Mouse (Mus musculus) G1E (cell line): ENCODE measurements around the gene Jmy. TPM values are rescaled to one million over a fixed set of nuclear protein-coding genes. Genes with fewer than 3 reads are reported as not detected.

Experiments used
- ATAC-seq: 2 replicates; pipeline ENCODE4 v1.8.0; 2016; ENCODE audit warnings: mild to moderate bottlenecking; ENCODE audit not compliant: insufficient number of reproducible peaks, poor library complexity, low FRiP score, severe bottlenecking; ENCODE audit errors: extremely low read depth
- DNase-seq: peaks from one replicate; pipeline ENCODE4 v3.0.0; 2012; ENCODE audit warnings: low spot score
- H3K27me3 ChIP-seq: 2 replicates; pipeline ENCODE4 v1.6.1; 2012; ENCODE audit warnings: mild to moderate bottlenecking, low read length, inconsistent platforms; ENCODE audit not compliant: insufficient read depth
- H3K36me3 ChIP-seq: replicated peaks from 2 replicates; pipeline ENCODE3; 2012; ENCODE audit warnings: mild to moderate bottlenecking, inconsistent platforms
- H3K4me1 ChIP-seq: 2 replicates; pipeline ENCODE4 v1.6.1; 2012; ENCODE audit warnings: low read depth, low read length, inconsistent platforms, mixed read lengths; ENCODE audit not compliant: insufficient read depth
- H3K4me3 ChIP-seq: 2 replicates; pipeline ENCODE4 v1.5.1; 2012; ENCODE audit warnings: low read depth, mild to moderate bottlenecking, inconsistent platforms, low read length, moderate library complexity, mixed read lengths
- H3K9me3 ChIP-seq: replicated peaks from 2 replicates; pipeline ENCODE4 v1.6.1; 2012; ENCODE audit warnings: inconsistent platforms
- CTCF ChIP-seq: IDR thresholded peaks from 2 replicates; pipeline ENCODE4 v1.5.1; 2012; ENCODE audit warnings: low read depth, low read length, inconsistent platforms, mixed read lengths
- GATA1 ChIP-seq: IDR thresholded peaks from 2 replicates; pipeline ENCODE4 v1.6.1; 2012; ENCODE audit warnings: borderline replicate concordance, low read length, inconsistent platforms, mixed read lengths
- GATA2 ChIP-seq: IDR thresholded peaks from 2 replicates; pipeline ENCODE4 v1.6.1; 2012; ENCODE audit warnings: low read depth, low read length, inconsistent platforms, borderline replicate concordance
- POLR2AphosphoS5 ChIP-seq: IDR thresholded peaks from 2 replicates; pipeline ENCODE4 v1.6.1; 2012; ENCODE audit warnings: low read depth, low read length, inconsistent platforms; ENCODE audit not compliant: insufficient replicate concordance
- TAL1 ChIP-seq: conservative IDR thresholded peaks from 2 replicates; pipeline ENCODE4 v1.6.1; 2012; ENCODE audit warnings: low read depth, low read length, inconsistent platforms, mixed read lengths
- polyA plus RNA-seq: library from polyadenylated mRNA; stranded (reverse); fragments of >175 nt; gene quantifications from 2 replicates; pipeline ENCODE4 v1.2.3, GENCODE M21; 2012
- total RNA-seq, 2 experiments: library from RNA; stranded (forward) in 1 of 2; stranded (reverse) in 1 of 2; fragments of 200-1000 nt in 1 of 2; fragments of >200 nt in 1 of 2; fragmentation: Nextera tagmentation in 1 of 2; gene quantifications; 2 replicates each; pipeline ENCODE4 v1.2.3; 2014 to 2017

The Jmy gene
- total and polyA plus RNA-seq, 3 experiments: 14.7 to 41.3 (median 15.4) TPM

DNA sequence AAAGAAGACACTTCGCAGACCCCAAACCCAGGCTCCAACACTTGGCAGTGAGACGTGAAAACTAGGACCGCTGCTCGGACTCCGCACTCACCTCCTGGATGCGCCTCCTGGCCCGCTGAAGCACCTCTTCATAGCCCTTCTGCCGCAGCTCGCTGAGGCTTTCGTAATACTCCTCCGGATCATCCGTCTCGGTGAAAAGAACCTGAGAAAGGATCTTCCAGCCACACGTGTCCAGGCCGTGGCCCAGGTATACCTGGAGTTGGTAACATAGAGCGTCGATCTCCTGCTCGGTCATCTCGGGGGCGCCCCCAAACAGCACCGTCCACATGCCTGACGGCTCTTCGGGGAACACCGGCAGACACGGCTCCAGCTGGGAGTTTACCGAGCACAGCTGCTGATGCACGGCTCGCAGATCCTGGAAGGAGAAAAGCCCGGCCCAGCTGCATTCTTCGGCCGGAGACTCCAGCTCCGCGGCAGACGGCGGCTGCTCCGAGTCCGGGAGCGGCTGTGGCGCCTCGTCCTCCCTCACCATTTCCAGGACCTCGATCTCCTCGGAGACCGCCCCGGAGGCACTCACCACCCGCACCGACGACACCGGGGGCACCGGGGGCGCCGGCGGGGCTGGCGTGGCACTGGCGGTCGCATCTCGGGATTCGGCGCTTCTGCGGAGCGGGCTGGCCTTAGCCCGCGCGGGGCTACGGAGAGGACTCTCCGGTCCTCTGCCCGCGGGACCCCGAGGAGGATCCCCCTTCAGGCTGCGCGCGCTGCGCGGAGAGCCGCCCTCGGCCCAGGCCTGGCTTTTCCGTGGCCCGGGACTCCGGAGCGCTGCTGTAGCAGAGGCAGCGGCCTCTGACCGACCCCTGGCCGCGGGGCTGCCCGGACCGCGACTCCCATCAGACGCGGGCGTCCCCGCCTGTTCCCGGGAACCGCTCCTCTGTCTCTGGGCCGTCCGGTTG, 1.1 kb downstream of the Jmy start:
- Histone ChIP-seq H3K4me3 (peak overlapping the region; percentile 92), H3K27me3 (no peaks in the 10 kb centered on the region), H3K36me3 (peaks cover 26% of the 10 kb centered on the region), H3K9me3 (no peaks in the 10 kb centered on the region), H3K4me1 (peaks cover 38% of the 10 kb centered on the region)
- ATAC-seq: peak; percentile 24; the same call in 1 of the 2 replicates
- peak; percentile 25 for DNase-seq
- TF ChIP-seq CTCF (no peak), GATA2 (no peak), POLR2AphosphoS5 (no peak), GATA1 (no peak), TAL1 (no peak)

DNA sequence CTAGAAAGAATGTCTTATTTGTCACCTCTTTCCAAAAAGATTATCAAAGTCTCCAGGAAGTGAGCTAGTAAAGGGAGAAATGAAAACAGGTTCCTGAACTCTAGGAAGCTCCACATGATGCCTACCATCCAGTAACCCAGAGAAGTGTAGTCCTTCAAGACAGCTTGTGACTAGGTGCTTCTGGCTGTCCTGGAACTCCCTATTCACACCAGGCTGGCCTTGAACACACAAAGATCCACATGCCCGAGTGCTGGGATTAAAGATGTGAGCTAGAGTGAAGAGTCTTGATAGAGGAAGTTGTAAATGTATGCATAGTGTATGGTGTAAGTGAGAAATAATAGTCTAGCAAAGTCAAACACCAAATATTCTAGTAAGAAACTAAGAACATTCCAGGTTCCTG, 2.6 kb downstream of the Jmy start:
- Histone ChIP-seq H3K4me1 (peaks cover 46% of the 10 kb centered on the region), H3K9me3 (no peaks in the 10 kb centered on the region), H3K4me3 (peak overlapping the region; percentile 92; the same call in 1 of the 2 replicates), H3K27me3 (no peaks in the 10 kb centered on the region), H3K36me3 (peaks cover 35% of the 10 kb centered on the region)
- ATAC-seq: no peak
- no peak for TF ChIP-seq POLR2AphosphoS5
- no peak for TF ChIP-seq TAL1
- TF ChIP-seq GATA2: no peak
- TF ChIP-seq CTCF: no peak
- TF ChIP-seq GATA1: no peak
- DNase-seq: no peak

DNA sequence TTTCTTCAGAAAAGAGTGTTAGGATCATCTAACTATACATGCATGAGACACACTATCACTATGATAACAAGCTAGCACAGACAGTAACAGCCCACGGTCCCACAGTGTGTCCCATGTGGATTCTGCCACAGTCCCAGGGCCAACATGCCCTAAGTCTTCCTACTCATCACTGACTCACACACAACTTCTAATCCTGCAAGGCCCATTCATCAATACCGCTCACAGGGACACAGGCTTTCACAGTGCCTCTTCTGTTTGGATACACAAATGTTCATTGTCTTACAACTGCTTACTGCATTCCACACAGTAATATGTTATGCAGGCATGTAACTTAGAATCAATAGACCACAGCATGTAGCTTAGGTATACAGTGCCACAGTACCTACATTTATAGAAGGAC, 11.1 kb downstream of the Jmy start:
- H3K27me3 ChIP-seq: no peaks in the 10 kb centered on the region
- no peak for ATAC-seq
- TF ChIP-seq GATA2 (no peak), CTCF (no peak), POLR2AphosphoS5 (no peak), TAL1 (no peak), GATA1 (no peak)
- DNase-seq: no peak
- no peaks in the 10 kb centered on the region for H3K9me3 ChIP-seq
- no peak overlapping the region for H3K4me3 ChIP-seq
- peaks cover 64% of the 10 kb centered on the region for H3K36me3 ChIP-seq
- H3K4me1 ChIP-seq: peaks cover 25% of the 10 kb centered on the region

- Histone ChIP-seq H3K4me1 (peaks cover 19% of the 10 kb centered on the region), H3K27me3 (no peaks in the 10 kb centered on the region), H3K9me3 (no peaks in the 10 kb centered on the region), H3K36me3 (peaks cover 65% of the 10 kb centered on the region), H3K4me3 (no peak overlapping the region)
- DNase-seq (no peak), ATAC-seq (no peak)
- no peak for TF ChIP-seq CTCF
- no peak for TF ChIP-seq POLR2AphosphoS5
- no peak for TF ChIP-seq TAL1
- no peak for TF ChIP-seq GATA2
- no peak for TF ChIP-seq GATA1
These were observed 11.9 kb downstream of the Jmy start for GRCm38 (mm10) chr13:93487734-93488133.

DNA sequence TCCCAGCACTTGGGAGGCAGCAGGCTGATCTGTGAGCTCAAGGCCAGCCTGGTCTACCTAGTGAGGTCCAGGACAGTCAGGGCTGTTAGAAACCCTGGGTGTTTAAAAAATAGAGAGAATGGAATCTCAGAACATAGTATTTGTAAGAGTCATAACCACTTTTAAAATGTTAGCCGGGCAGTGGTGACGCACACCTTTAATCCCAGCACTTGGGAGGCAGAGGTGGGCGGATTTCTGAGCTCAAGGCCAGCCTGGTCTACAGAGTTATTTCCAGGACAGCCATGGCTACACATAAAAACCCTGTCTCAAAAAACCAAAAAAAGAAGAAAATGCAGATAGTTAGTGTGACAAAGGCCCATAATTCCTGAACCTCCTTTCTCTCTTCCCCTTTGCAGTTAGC, 15.3 kb downstream of the Jmy start:
- Histone ChIP-seq H3K4me1 (peaks cover 10% of the 10 kb centered on the region), H3K36me3 (peaks cover 65% of the 10 kb centered on the region), H3K9me3 (no peaks in the 10 kb centered on the region), H3K27me3 (no peaks in the 10 kb centered on the region), H3K4me3 (no peak overlapping the region)
- DNase-seq (no peak), ATAC-seq (no peak)
- TF ChIP-seq GATA1 (no peak), GATA2 (no peak), CTCF (no peak), POLR2AphosphoS5 (no peak), TAL1 (no peak)

GRCm38 (mm10) chr13:93481110-93481509, 18.5 kb downstream of the Jmy start:
- Histone ChIP-seq H3K36me3 (peaks cover 52% of the 10 kb centered on the region), H3K4me3 (no peak overlapping the region), H3K4me1 (peaks cover 10% of the 10 kb centered on the region; the same call in 1 of the 2 replicates), H3K27me3 (no peaks in the 10 kb centered on the region), H3K9me3 (no peaks in the 10 kb centered on the region)
- TF ChIP-seq TAL1 (no peak), GATA1 (no peak), CTCF (no peak), GATA2 (no peak), POLR2AphosphoS5 (no peak)
- DNase-seq (no peak), ATAC-seq (no peak)
